Mouse (Mus musculus) urinary bladder, adult 2 months (tissue): ENCODE data around the gene Mpz. TPM values are rescaled to one million over a fixed set of nuclear protein-coding genes. Genes with fewer than 3 reads are reported as not detected.
A peak's percentile ranks its signal among the peaks of the same experiment; 100 is the strongest.

Experiments
- DNase-seq: peaks from one replicate; pipeline ENCODE4 v3.0.0; 2022; ENCODE audit warnings: low spot score
- polyA plus RNA-seq: library from polyadenylated mRNA; depleted of rRNA; stranded (reverse); fragments of >200 nt; gene quantifications from 2 replicates; pipeline ENCODE4 v1.2.3, GENCODE M21; 2012

Mpz gene
- polyA plus RNA-seq, 1 experiment = 28.5 TPM

- DNase-seq = no peak
These were observed 37.6 kb downstream of the Mpz start for GRCm38 (mm10) chr1:171187851-171188700.

- no peak for DNase-seq
These were observed 38.5 kb downstream of the Mpz start for GRCm38 (mm10) chr1:171189046-171189445.

- DNase-seq = no peak
These were observed 39.1 kb downstream of the Mpz start for GRCm38 (mm10) chr1:171189476-171190114.

GRCm38 (mm10) chr1:171190832-171191231 is 40.3 kb downstream of the Mpz start:
- no peak for DNase-seq

GRCm38 (mm10) chr1:171192283-171192682 is 41.8 kb downstream of the Mpz start:
- DNase-seq = no peak

- no peak for DNase-seq
These were observed 42.8 kb downstream of the Mpz start for GRCm38 (mm10) chr1:171193093-171193840.

- no peak for DNase-seq
These were observed 43.7 kb downstream of the Mpz start for GRCm38 (mm10) chr1:171193911-171194830.

GRCm38 (mm10) chr1:171195046-171195822 is 44.7 kb downstream of the Mpz start:
- no peak for DNase-seq

- DNase-seq = peak; percentile 37
These were observed 45.4 kb downstream of the Mpz start, which contains the start of gene Pcp4l1 for GRCm38 (mm10) chr1:171195887-171196397. Gene Pcp4l1 (minus strand): TSS chr1:171196268.

GRCm38 (mm10) chr1:171199532-171199931 is 49.0 kb downstream of the Mpz start:
- no peak for DNase-seq

- DNase-seq = no peak
These were observed 50.3 kb downstream of the Mpz start for GRCm38 (mm10) chr1:171200769-171201168.

- no peak for DNase-seq
These were observed 53.1 kb downstream of the Mpz start for GRCm38 (mm10) chr1:171203471-171204248.

GRCm38 (mm10) chr1:171204249-171204644 is 53.7 kb downstream of the Mpz start:
- no peak for DNase-seq

- no peak for DNase-seq
These were observed 55.4 kb downstream of the Mpz start for GRCm38 (mm10) chr1:171205704-171206493.

GRCm38 (mm10) chr1:171209409-171209808 is 58.9 kb downstream of the Mpz start:
- no peak for DNase-seq
